Mouse (Mus musculus) cortical plate, adult 2 months (tissue): Measurements from ENCODE around the gene Sclt1.

Experiments used
- CTCF ChIP-seq: fragments of 200-500 bp; IDR thresholded peaks from 2 replicates; pipeline ENCODE4 v1.5.1; 2011; ENCODE audit warnings: mild to moderate bottlenecking, control low read depth, low read length; ENCODE audit not compliant: insufficient read depth; ENCODE audit errors: extremely low read depth
- POLR2A ChIP-seq: fragments of 200-500 bp; IDR thresholded peaks from 2 replicates; pipeline ENCODE4 v1.6.1; 2011; ENCODE audit warnings: mild to moderate bottlenecking, low read length, control low read depth; ENCODE audit not compliant: insufficient read depth; ENCODE audit errors: extremely low read depth

- no peak for TF ChIP-seq POLR2A
- TF ChIP-seq CTCF = no peak
Measured at GRCm38 (mm10) chr3:41601226-41602020, 140.9 kb downstream of the Sclt1 start.
